Mouse (Mus musculus): ENCODE data around the gene Notch2.

GRCm38 (mm10) chr3:98038658-98039057, 25.3 kb downstream of the Notch2 start:
- TF ChIP-seq POLR2A (IDR thresholded peaks at IDR 0.05; ENCODE audit: control insufficient read depth, extremely low read depth, insufficient read depth, low read length, poor library complexity) (no peak), CTCF (IDR thresholded peaks at IDR 0.05; ENCODE audit: borderline replicate concordance, control insufficient read depth, extremely low read depth, insufficient read depth, low read length, poor library complexity) (no peak)

Data from thymus, adult 2 months (tissue).